Mouse (Mus musculus) midbrain, embryonic 15.5 days (tissue): ENCODE data around the gene Sdhc. TPM values are rescaled to one million over a fixed set of nuclear protein-coding genes. Genes with fewer than 3 reads are reported as not detected.

Experiments
- ATAC-seq: fragments of 200-750 bp; cut with Nextera tagmentation; replicated peaks from 2 replicates; pipeline ENCODE4 v1.8.0; 2017; ENCODE audit warnings: moderate TSS enrichment
- H3K27ac ChIP-seq: fragments of 300-500 bp; sonication (generic); 2 replicates; pipeline ENCODE4 v1.5.1; 2015; ENCODE audit warnings: mild to moderate bottlenecking, inconsistent platforms
- H3K27me3 ChIP-seq: fragments of 300-500 bp; sonication (generic); replicated peaks from 2 replicates; pipeline ENCODE4 v1.6.1; 2015; ENCODE audit warnings: inconsistent platforms
- H3K36me3 ChIP-seq: fragments of 300-500 bp; sonication (generic); replicated peaks from 2 replicates; pipeline ENCODE4 v1.6.1; 2015; ENCODE audit warnings: inconsistent platforms
- H3K4me1 ChIP-seq: fragments of 300-500 bp; sonication (generic); 2 replicates; pipeline ENCODE4 v1.6.1; 2015; ENCODE audit warnings: inconsistent platforms
- H3K4me2 ChIP-seq: fragments of 300-500 bp; sonication (generic); 2 replicates; pipeline ENCODE4 v1.6.1; 2015; ENCODE audit warnings: inconsistent platforms, mild to moderate bottlenecking, moderate library complexity
- H3K4me3 ChIP-seq: fragments of 300-500 bp; sonication (generic); 2 replicates; pipeline ENCODE4 v1.5.1; 2015; ENCODE audit warnings: mild to moderate bottlenecking, inconsistent platforms
- H3K9ac ChIP-seq: fragments of 300-500 bp; sonication (generic); 2 replicates; pipeline ENCODE4 v1.6.1; 2015; ENCODE audit warnings: mild to moderate bottlenecking, inconsistent platforms
- H3K9me3 ChIP-seq: fragments of 300-500 bp; sonication (generic); 2 replicates; pipeline ENCODE4 v1.6.1; 2016; ENCODE audit warnings: inconsistent platforms
- WGBS: fragments of 180-500 bp; shearing (Covaris S2); methylation state at CpG from one replicate; pipeline ENCODE4 v1.1.7; 2015; ENCODE audit warnings: mixed read lengths; 5-methylcytosine and 5-hydroxymethylcytosine counted together
- polyA plus RNA-seq: library from polyadenylated mRNA; unstranded; fragments of >200 nt; fragmentation: Nextera tagmentation; extraction: Ambion mirVana; gene quantifications from 2 replicates; pipeline ENCODE4 v1.2.1, GENCODE M21; 2015

Sdhc gene
- polyA plus RNA-seq, 1 experiment from 2014 or later, result 286 TPM

- 13% methylated on average over 13 of the region's 13 CpGs for WGBS
- no peaks in the 10 kb centered on the region; the same call in 1 of the 2 replicates for H3K27me3 ChIP-seq
- no peak overlapping the region for H3K9ac ChIP-seq
- H3K27ac ChIP-seq, result no peak overlapping the region
- no peaks in the 10 kb centered on the region for H3K9me3 ChIP-seq
- ATAC-seq, result no peak
- peaks cover 24% of the 10 kb centered on the region for H3K4me1 ChIP-seq
- H3K4me2 ChIP-seq, result no peak overlapping the region
- H3K4me3 ChIP-seq, result no peak overlapping the region
- no peaks in the 10 kb centered on the region for H3K36me3 ChIP-seq
Measured at GRCm38 (mm10) chr1:171187851-171188700, 37.7 kb upstream of the Sdhc start.

- no peak for ATAC-seq
- Histone ChIP-seq H3K27me3 (no peaks in the 10 kb centered on the region), H3K9me3 (no peaks in the 10 kb centered on the region), H3K4me2 (no peak overlapping the region), H3K4me3 (no peak overlapping the region), H3K36me3 (no peaks in the 10 kb centered on the region), H3K4me1 (peaks cover 19% of the 10 kb centered on the region), H3K9ac (no peak overlapping the region), H3K27ac (no peak overlapping the region)
- 72% methylated on average over 8 of the region's 8 CpGs for WGBS
Measured at GRCm38 (mm10) chr1:171185655-171186054, 35.3 kb upstream of the Sdhc start.

DNA sequence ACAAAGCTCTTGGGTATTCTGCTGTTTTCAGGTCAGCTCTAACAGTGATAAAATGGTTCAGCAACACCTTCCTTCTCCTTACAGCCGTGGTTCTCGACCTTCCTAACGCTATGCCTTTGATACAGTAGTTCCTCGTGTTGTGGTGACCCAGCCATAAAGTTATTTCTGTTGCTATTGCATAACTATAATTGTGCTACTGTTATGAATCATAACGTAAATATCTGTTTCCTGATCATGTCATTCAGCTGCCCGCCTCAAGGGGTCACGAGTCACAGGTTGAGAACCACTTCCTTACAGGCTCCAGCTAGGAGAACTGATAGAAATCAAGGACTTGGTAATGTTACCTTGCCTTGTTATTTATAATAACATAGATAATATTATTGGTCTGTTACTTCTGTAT lies 33.9 kb upstream of the Sdhc start:
- no peak overlapping the region for H3K27ac ChIP-seq
- no peak overlapping the region for H3K9ac ChIP-seq
- no peaks in the 10 kb centered on the region for H3K27me3 ChIP-seq
- no peaks in the 10 kb centered on the region for H3K9me3 ChIP-seq
- WGBS, result 88% methylated on average over 7 of the region's 7 CpGs
- no peak overlapping the region for H3K4me3 ChIP-seq
- no peak overlapping the region for H3K4me2 ChIP-seq
- H3K4me1 ChIP-seq, result peaks cover 14% of the 10 kb centered on the region
- no peak for ATAC-seq
- no peaks in the 10 kb centered on the region for H3K36me3 ChIP-seq

- 79% methylated on average over 3 of the region's 3 CpGs for WGBS
- Histone ChIP-seq H3K9me3 (no peaks in the 10 kb centered on the region), H3K4me1 (peaks cover 7% of the 10 kb centered on the region; the same call in 1 of the 2 replicates), H3K9ac (no peak overlapping the region), H3K27ac (no peak overlapping the region), H3K4me3 (no peak overlapping the region), H3K27me3 (no peaks in the 10 kb centered on the region), H3K36me3 (no peaks in the 10 kb centered on the region), H3K4me2 (no peak overlapping the region)
- ATAC-seq, result no peak
Measured at GRCm38 (mm10) chr1:171183620-171184019, 33.2 kb upstream of the Sdhc start.

DNA sequence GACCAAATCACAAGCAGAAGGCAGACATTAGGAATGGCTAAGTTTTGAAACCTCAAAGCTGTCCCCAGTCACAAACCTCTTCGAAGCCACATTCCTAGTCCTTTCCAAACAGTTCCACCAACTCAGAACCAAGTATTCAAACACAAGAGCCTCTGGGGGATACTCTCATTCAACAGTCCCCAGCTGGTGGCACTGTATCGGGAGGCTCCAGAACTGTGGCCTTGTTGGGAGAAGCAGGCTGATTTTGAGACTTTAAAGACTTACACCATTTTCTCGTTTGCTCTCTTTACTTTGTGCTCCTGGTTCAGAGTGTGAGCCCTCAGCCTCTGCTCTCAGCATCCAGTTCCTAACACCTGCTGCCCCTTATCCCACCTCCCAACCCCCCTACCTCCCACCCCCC lies 32.6 kb upstream of the Sdhc start:
- H3K4me2 ChIP-seq, result no peak overlapping the region
- peaks cover under 1% of the 10 kb centered on the region; the same call in 1 of the 2 replicates for H3K4me1 ChIP-seq
- no peaks in the 10 kb centered on the region for H3K36me3 ChIP-seq
- WGBS, result 89% methylated on average over 3 of the region's 3 CpGs
- H3K27me3 ChIP-seq, result no peaks in the 10 kb centered on the region
- no peaks in the 10 kb centered on the region for H3K9me3 ChIP-seq
- H3K4me3 ChIP-seq, result no peak overlapping the region
- H3K27ac ChIP-seq, result no peak overlapping the region
- ATAC-seq, result no peak
- H3K9ac ChIP-seq, result no peak overlapping the region

GRCm38 (mm10) chr1:171179487-171180171 lies 29.2 kb upstream of the Sdhc start:
- Histone ChIP-seq H3K4me3 (no peak overlapping the region), H3K27me3 (no peaks in the 10 kb centered on the region), H3K9ac (no peak overlapping the region), H3K4me2 (no peak overlapping the region), H3K27ac (no peak overlapping the region), H3K9me3 (no peaks in the 10 kb centered on the region), H3K36me3 (no peaks in the 10 kb centered on the region), H3K4me1 (no peaks in the 10 kb centered on the region)
- WGBS, result 80% methylated on average over 5 of the region's 5 CpGs
- no peak for ATAC-seq

DNA sequence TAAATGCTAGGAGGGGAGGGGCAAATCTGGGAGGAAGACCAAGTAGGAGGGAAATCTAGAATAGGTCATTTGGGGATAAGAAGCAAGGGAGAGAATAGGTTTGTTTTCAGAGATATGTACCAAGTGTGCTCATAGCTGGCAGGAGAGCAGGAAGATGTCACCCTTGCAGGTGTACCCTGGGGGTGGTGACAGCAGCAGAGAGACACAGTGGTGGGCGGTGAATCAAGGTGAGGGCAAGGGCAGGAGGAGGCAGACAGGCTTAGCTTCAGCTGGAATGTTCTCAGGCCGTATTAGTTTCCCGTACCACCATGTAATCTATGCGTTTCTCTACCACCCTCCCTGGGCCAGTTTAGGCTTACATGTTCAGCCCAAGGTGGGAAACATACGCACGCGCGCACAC lies 22.4 kb upstream of the Sdhc start:
- Histone ChIP-seq H3K4me2 (no peak overlapping the region), H3K9me3 (no peaks in the 10 kb centered on the region), H3K4me3 (no peak overlapping the region), H3K4me1 (no peaks in the 10 kb centered on the region), H3K36me3 (no peaks in the 10 kb centered on the region), H3K9ac (no peak overlapping the region), H3K27me3 (no peaks in the 10 kb centered on the region), H3K27ac (no peak overlapping the region)
- no peak for ATAC-seq
- 97% methylated on average over 8 of the region's 8 CpGs for WGBS

DNA sequence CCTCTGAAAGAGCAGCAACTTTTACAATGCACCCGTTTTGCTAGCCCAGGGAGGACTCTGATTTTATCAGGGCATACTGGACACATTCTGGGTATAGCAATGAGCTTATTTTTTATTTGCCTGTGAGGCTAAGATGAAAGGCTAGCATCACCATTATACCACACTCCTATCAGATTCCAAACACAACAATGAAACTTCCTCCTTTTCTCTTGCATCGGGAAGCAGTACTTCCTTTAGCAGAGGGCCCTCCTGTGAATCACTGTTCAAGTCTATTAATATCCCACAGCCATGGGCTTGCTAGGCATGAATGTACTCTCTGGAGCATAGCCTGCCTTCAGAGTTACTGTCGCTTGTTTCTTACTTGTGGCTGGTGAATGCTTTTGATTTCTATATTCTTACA lies 20.7 kb upstream of the Sdhc start:
- 63% methylated on average over 3 of the region's 3 CpGs for WGBS
- no peak for ATAC-seq
- H3K27ac ChIP-seq, result no peak overlapping the region

GRCm38 (mm10) chr1:171169913-171170312 lies 19.5 kb upstream of the Sdhc start:
- Histone ChIP-seq H3K9me3 (no peaks in the 10 kb centered on the region), H3K9ac (no peak overlapping the region), H3K36me3 (no peaks in the 10 kb centered on the region), H3K27me3 (no peaks in the 10 kb centered on the region), H3K4me3 (no peak overlapping the region), H3K27ac (no peak overlapping the region), H3K4me1 (no peaks in the 10 kb centered on the region), H3K4me2 (no peak overlapping the region)
- WGBS, result 56% methylated on average over 3 of the region's 3 CpGs
- no peak for ATAC-seq

More for the DNA sequence above, 20.7 kb upstream of the Sdhc start:
- Histone ChIP-seq H3K36me3 (no peaks in the 10 kb centered on the region), H3K9me3 (no peaks in the 10 kb centered on the region), H3K9ac (no peak overlapping the region), H3K4me2 (no peak overlapping the region), H3K27me3 (no peaks in the 10 kb centered on the region), H3K4me1 (no peaks in the 10 kb centered on the region), H3K4me3 (no peak overlapping the region)

DNA sequence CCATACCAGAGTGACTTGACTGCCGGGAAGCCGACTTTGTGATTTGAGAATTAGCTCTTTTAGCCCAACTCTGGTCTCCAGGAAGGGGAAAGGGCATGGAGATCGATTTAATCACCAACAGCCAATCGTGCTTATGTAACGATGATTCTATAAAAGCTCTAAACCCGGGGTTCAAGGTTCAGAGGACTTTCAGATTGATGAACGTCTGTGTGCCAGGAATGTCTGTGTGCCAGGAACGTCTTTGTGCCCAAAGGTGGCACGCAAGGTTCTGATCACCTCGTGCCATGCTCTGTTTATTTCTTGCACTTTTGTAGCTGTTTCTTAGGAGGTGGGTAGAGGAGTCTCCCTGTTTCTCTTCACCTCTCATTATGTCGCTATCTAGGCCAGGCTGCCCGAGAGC lies 18.5 kb upstream of the Sdhc start:
- WGBS, result 88% methylated on average over 12 of the region's 12 CpGs
- H3K27ac ChIP-seq, result no peak overlapping the region
- H3K9me3 ChIP-seq, result no peaks in the 10 kb centered on the region
- no peaks in the 10 kb centered on the region for H3K4me1 ChIP-seq
- H3K4me3 ChIP-seq, result no peak overlapping the region
- H3K9ac ChIP-seq, result no peak overlapping the region
- no peak overlapping the region for H3K4me2 ChIP-seq
- H3K36me3 ChIP-seq, result no peaks in the 10 kb centered on the region
- no peak for ATAC-seq
- H3K27me3 ChIP-seq, result no peaks in the 10 kb centered on the region

- Histone ChIP-seq H3K9ac (no peak overlapping the region), H3K4me3 (no peak overlapping the region), H3K27ac (no peak overlapping the region), H3K36me3 (no peaks in the 10 kb centered on the region), H3K4me2 (no peak overlapping the region), H3K4me1 (no peaks in the 10 kb centered on the region), H3K27me3 (no peaks in the 10 kb centered on the region), H3K9me3 (no peaks in the 10 kb centered on the region)
- no peak for ATAC-seq
- 81% methylated on average over 5 of the region's 5 CpGs for WGBS
Measured at GRCm38 (mm10) chr1:171165629-171166345, 15.4 kb upstream of the Sdhc start.

DNA sequence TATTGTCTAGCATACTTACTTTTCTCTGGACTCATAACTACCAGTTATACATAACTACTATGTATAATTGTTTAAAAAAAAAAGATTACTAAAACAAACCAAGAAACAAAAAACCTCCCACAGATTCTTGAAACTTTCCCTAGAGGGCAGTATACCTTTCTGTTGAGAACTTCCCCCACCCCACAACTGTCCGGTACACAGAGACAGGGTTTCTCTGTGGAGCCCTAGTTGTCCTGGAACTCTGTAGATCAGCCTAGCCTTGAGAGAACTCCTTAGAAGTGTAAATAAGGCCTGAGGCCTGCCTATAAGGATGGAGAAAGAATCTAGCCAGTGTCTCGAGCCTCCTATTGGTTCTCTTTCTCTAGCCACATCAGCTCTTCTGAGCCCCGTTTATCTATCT lies 13.9 kb upstream of the Sdhc start:
- H3K4me3 ChIP-seq, result no peak overlapping the region
- no peak overlapping the region for H3K9ac ChIP-seq
- H3K4me2 ChIP-seq, result no peak overlapping the region
- no peak for ATAC-seq
- H3K27me3 ChIP-seq, result peaks cover 10% of the 10 kb centered on the region
- no peak overlapping the region for H3K27ac ChIP-seq
- H3K36me3 ChIP-seq, result no peaks in the 10 kb centered on the region
- no peaks in the 10 kb centered on the region for H3K9me3 ChIP-seq
- 37% methylated on average over 3 of the region's 3 CpGs for WGBS
- H3K4me1 ChIP-seq, result no peaks in the 10 kb centered on the region
